Mouse (Mus musculus): ENCODE data around the gene Nmrk2.

- TF ChIP-seq CTCF (IDR thresholded peaks at IDR 0.05; ENCODE audit: low read depth) (no peak), EP300 (IDR thresholded peaks at IDR 0.05; ENCODE audit: low read depth) (no peak)
Measured at GRCm38 (mm10) chr10:81189821-81190220, 12.0 kb downstream of the Nmrk2 start.
